Mouse (Mus musculus): ENCODE results near the gene Sat1.

The Sat1 gene

GRCm38 (mm10) chrX:155166313-155166712 is 49.9 kb downstream of the Sat1 start:
- no peak for DNase-seq (ENCODE audit: low read depth)

- DNase-seq (ENCODE audit: low read depth): no peak
Observed at GRCm38 (mm10) chrX:155163553-155163952, 52.7 kb downstream of the Sat1 start.
